Mouse (Mus musculus) frontal cortex, postnatal 36 days (tissue): ENCODE measurements at regions not wholly inside any gene's neighbourhood (a gene's known extent, or its start where the extent isn't known, plus 50 kb on each side); places are given as distances from the start of the nearest gene placed in this dataset.

ENCODE experiments used
- DNase-seq, 2 experiments: peaks; one replicate each; pipeline ENCODE4 v3.0.0; 2022; ENCODE audit warnings: low spot score in 2 of 2

GRCm38 (mm10) chr14:106190721-106191120 lies 84.7 kb downstream of the Trim52 start:
- no peak for DNase-seq

- no peak for DNase-seq
Observed at GRCm38 (mm10) chr14:106193583-106193982, 87.6 kb downstream of the Trim52 start.

- no peak for DNase-seq
Observed at GRCm38 (mm10) chr14:106194104-106194503, 88.1 kb downstream of the Trim52 start.

DNA sequence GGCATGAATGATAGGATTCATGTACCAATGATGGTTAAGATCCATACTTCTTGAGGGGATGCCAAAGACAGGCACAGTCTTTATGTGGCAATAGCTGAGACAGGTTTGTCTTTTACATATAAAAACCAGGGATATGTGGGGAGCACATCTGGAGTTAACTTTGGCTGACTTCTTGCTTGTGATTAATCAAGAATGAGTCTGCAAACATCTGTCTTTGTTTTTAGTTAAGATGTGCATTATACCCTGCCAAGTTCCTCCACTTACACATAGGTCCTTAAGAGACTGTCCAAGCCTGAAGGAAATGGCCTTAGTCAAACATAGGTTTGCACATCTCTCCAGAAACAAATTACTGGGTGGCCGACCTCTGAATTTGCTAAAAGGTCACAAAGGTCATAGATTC lies 91.8 kb downstream of the Trim52 start:
- DNase-seq: no peak

DNA sequence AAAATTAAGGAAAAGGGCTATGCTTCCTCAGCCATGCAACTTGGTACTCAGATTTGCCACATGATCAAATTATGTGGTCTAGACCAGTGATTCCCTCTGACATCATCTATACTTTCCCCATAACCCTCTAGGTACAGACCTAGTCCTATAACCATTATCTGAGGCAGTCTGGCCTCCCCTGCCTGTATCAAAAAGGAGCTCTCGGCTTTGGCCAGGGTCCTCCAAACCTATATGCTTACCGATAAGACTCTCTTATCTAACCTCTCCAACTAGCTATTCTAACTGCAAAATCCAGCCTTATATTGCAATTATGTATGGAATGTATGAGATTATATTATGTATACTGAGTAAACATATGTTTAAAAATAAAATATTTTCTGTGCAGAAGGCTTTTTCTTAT lies 93.1 kb downstream of the Trim52 start:
- no peak for DNase-seq

DNA sequence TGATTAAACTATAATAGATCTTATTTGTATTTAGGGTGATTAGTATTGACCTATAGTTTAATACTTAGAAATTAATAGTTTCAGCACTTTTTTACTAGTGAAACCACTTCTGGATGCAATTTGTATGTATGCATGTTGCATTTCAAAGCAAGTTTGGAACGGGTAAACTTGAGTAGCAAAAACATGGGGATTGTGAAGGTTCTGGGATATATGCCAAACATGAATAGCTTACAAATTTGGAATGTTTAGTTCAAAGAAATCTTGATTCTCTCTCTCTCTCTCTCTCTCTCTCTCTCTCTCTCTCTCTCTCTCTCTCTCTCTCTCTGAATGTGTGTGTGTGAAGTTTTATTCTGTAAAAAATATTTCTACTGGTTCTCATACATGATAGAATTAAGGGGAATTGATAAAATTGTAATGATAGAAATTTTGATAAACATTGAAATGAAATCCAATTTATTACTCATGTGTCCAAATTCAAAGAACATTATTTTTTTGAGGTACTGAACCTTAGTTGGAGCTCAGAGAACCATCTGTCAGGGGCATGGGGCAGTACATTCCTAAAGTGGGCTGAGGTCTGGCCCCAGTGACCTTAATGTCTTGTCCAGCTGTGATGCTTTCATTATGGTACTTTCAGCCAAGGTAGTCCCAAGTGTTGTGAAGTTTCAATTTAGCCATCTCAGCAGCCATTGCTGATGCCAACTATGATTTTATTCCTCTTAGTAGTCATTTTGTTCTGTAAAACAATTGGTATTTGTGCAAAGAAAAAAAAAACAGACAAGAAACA lies 93.7 kb downstream of the Trim52 start:
- DNase-seq: no peak

DNA sequence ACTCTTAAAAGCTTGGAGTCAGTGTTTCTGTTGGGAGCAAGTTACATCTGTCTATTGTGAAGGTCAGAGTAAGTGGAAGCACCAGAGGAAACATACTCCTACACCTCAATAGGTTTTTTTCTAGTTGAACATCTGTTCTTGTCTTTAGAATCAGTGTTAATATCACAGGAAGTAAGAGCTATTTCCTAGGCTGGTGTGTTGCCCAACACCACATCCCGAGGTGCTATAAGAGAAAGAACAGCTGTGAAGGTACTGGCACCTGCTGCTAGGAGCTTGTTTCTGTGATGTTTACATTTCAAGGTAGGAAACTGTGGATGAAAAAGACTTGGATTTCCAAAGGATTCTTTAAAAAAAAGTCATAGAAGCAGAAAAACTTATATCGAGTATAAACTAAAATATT lies 105.1 kb downstream of the Trim52 start:
- no peak for DNase-seq

- DNase-seq: no peak
Observed at GRCm38 (mm10) chr14:106217681-106218080, 111.7 kb downstream of the Trim52 start.

GRCm38 (mm10) chr14:106219293-106219797 lies 113.3 kb downstream of the Trim52 start:
- DNase-seq: no peak

DNA sequence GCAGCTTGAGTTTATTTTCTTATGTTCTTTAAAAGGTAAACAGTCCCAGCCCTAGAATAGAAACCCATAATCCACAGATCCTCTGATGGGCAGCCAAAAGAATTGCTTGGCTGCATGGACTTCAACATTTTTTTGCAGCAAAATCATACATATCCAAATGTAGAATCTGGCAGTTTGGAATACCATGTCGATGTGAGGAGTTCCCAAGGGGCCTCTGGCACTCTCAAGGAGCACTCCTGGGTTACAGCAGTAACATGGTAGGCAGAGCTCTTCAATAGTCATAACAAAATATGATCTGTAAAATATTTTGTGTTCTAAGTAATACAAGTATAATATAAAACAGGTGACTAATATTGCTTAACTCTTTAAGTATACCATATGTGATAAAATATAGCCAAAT lies 119.4 kb downstream of the Trim52 start:
- DNase-seq: no peak

DNA sequence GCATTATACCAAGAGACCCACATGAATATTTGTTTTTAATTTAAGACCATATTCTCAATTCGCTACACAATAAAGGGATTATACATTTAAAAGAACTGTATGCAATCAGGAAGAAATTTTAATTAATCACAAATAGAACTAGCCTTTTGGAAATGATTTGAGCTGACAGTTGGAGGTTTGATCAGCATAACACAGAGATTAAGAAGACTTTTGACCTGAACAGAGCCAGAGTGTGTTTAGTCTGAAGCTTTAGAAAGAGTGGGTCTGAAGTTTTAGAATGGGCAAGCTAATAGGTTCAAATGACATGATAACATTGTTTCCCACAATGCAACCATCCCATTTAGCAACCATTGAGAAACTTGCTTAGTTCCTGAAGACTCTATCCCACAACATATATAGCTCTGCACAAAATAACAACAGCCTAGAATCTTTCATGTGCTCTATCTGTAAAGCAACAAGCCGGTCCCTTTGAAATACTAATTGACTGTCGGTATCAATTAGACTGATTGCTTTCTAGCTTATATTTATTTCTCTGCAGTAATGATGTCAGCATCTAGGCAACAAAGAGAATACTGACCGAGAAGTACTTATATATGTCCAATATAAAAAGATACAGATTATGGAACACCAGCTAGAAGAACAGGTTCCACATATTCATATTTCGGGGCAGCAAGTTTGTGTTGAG lies 135.9 kb downstream of the Trim52 start:
- DNase-seq: no peak

DNA sequence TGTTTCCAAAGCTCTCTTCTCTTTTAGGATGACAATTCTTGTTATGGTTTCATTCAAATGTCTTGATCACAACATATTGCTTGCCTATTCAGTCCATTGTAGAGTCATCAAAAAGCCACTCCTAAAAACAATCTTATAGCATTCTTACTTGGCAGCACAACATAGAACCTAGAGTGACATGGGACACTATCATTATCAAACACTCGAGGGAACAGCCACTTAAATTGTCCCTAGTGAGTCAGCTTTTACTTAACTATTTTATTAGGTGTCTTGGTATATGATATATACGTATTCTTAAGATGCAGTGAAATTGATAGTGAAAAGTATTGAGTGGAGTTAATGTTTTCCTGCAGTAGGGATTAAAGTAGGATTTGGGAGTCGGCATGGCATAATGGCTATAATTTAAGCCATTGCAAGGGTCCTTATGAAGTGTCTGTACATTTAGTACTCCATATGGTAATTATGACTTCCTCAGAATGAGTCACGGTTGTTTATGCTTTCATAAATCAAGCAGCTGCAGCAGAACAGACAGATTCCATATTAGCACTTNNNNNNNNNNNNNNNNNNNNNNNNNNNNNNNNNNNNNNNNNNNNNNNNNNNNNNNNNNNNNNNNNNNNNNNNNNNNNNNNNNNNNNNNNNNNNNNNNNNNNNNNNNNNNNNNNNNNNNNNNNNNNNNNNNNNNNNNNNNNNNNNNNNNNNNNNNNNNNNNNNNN lies 153.6 kb downstream of the Trim52 start:
- DNase-seq: peak in 1 of 2 experiments; percentile 5

- no peak for DNase-seq
Observed at GRCm38 (mm10) chr14:106265290-106265689, 159.3 kb downstream of the Trim52 start.

GRCm38 (mm10) chr14:106267679-106268561 lies 161.9 kb downstream of the Trim52 start:
- no peak for DNase-seq

DNA sequence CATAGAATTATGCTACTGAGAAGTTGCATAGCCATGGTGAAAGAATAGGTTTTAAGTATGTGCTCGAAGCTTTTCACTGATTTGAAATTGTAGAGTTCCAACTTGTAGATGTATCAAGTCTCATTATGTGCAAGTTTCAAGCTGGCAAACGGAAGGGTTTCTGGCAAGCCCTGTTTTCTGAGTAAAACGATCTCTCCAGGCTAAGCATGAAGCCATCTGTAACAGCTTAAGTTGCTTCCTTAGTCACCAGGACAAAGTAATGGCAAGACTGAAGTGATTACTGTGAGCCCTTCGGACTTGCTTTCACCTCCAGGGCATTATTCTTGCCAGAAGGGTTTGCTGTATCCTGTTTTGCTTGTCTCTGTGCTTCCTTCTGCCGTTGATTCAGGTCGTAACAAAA lies 163.7 kb downstream of the Trim52 start:
- DNase-seq: no peak

DNA sequence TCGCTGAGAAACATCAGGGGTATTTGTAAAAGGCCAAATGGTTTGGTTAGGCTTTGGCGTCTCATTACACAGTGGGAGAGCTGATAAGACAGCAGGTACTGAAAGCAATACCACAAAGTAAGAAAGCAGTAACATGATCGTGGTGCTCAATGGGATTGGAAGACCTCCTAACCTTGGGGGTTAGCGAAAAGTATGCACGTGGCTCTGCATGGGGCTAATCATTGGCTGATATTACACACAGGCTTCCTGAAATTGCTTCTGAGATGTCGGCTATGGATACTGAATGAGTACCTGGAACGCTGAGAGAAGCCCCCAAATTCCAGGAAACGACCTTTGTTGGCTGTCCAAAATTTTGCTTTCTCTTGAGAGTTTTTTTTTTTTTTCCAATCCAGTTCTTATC lies 207.6 kb downstream of the Trim52 start:
- DNase-seq: no peak

- DNase-seq: no peak
Observed at GRCm38 (mm10) chr14:106314079-106314551, 208.1 kb downstream of the Trim52 start.

GRCm38 (mm10) chr14:106318767-106319166 lies 212.8 kb downstream of the Trim52 start:
- DNase-seq: no peak

DNA sequence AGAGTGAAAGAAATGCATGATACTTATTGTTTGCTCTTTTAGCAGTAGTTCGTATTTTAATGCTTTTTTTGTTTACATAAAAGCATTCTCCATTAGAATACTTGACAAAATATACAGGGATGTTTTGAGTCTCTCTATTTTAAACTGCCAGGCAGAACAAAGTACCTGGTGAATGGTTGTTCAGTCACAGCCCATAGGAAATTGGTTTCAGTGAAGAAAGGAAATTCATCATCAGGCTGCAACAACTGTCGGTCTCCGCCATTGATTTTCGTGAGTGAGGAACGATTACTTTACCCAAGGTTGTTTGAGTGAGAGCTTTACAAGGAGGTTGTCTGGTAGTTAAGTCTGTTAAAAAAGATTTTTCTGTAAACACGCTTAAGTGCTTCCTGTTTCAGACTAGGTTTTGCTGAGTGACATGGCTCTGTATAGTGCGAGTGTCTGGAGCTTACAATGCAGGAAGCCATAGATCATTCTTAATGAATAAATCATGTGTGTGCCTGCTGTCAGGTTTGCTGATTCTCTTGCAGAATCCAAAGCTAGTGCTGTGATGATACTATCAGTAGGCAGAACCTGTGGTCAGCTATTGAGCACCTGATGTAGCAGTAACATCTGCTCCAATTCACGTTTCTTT lies 221.8 kb downstream of the Trim52 start:
- DNase-seq: no peak

DNA sequence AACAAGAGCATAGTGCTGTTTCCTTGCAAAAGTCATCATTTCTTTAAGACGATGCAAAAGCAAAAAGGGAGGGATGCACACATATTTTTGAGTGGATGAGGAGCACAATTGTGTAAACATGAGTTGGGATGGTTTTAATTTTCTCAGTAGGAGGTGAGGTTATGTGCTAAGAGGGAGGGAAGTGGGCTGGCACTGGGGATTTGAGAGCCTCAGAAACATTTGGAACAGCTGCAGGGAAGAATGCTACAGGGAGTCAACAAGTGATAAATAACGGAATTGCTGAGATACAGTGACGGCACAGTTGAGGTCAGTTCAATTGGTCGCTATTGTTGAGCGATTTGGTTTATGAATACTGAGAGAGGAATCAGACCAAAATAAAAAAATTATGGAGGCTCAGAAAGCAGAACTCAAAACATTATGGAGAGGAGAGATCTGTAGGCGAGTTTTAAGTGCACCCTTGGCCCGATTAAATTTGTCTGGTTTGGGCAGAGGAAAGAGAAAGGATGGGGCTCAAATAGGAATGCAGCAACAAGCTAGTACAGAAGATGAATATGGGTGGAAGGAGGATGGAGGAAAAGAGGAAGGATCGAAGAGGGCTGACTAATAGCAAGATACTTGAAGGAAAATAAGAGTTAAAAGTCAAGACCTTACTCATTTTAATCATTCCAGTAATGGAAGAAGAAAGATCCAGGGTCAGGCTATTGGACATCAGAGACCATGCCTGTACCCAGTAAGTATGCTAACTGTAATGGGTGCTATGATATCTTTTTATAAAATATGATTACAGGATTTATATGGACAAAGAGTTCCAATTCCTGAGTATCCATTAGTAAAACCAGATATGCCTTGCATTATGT lies 259.0 kb downstream of the Trim52 start:
- no peak for DNase-seq
